Mouse (Mus musculus): ENCODE data around the gene Cnnm2.

The Cnnm2 gene

DNA sequence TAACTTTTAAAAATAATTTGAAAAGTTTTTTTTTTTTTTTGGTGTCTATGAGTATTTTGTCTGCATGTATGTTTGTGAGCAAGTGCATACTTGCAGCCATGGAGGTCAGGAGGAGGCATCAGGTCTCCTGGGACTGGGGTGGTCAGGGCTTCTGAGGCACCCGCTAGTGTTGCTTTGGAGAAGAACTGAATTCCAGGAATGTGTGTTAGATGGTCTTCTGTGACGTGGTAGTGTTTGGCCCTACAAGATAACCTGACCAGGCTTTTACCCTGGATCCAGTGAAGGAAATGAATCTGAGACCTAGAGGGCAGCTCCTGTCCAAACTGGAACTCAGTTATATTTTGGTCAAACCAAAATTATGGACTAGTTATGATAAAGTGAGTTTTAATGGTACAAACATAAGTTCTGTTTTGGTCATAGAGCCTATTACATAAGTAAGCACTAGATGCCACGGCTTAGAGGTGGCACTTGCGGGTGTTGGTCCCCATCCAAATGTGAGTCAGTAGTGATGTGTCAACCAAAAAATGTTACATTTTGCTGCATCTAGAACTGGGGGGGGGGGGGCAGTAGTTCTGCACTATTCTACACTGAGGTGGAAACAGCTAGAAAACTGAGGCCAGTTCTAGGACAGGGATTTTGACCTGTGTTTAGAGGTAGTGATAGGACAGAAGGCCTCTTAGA is 38.6 kb downstream of the Cnnm2 start:
- no peak for DNase-seq (ENCODE audit: low read depth, low spot score)

DNA sequence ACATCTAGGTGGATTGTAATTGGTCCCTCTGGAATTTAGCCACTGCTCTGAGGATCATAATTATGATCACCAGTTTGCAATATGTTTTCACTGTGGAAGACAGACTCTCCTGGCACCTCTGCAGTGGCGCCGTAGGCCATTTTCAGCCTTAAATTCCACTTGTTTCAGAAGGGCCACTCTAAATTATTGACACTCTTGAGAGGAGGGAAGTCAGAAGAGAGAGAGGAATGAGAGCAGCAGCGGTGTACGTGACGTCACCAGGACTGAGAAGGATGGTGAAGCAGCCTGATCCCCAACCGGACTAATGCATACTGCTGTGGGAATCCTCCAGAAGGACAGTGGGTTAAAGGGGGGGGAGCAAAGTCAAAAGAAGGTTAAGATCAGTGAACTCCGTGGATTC is 40.1 kb downstream of the Cnnm2 start:
- DNase-seq (ENCODE audit: low read depth, low spot score): no peak

DNA sequence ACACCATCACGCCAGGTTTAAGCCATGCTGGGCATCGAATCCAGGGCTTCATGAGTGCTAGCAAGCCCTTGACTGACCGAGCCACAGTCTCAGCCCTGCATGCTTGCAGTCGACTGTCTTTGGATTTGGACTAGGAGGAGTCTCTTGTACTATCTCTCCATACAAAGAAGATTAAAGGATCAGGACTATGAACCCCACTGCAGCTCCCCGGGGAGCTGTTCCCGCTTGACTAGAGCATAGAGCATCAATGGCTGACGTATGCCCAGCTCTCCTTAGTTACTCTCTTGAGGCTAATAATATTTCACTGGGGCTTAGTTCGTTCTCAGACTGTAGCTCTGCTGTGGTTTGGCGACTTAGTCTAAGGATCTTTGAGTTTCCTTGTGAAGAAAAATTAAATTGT is 40.9 kb downstream of the Cnnm2 start:
- DNase-seq (ENCODE audit: low read depth, low spot score): no peak

- no peak for DNase-seq (ENCODE audit: low read depth, low spot score)
These were observed 42.3 kb downstream of the Cnnm2 start for GRCm38 (mm10) chr19:46803732-46804131.

DNA sequence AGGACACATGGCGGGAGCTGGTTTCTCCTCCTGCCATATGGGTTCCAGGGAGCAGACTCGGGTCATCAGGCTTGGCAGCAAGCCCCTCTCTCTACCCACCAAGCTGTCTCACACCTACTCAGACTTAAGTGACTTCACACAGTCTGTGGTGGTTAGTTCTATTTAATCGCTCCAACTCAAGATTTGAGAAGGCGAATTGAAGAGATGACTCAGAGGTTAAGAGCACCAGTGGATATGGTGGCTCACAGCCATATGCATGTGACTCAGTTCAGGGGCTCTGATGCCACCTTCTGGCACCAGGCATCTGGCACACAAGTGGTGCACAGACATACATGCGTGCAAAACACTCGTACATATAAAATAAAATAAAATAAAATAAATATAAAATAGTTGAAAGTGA is 43.4 kb downstream of the Cnnm2 start:
- no peak for DNase-seq (ENCODE audit: low read depth, low spot score)

DNA sequence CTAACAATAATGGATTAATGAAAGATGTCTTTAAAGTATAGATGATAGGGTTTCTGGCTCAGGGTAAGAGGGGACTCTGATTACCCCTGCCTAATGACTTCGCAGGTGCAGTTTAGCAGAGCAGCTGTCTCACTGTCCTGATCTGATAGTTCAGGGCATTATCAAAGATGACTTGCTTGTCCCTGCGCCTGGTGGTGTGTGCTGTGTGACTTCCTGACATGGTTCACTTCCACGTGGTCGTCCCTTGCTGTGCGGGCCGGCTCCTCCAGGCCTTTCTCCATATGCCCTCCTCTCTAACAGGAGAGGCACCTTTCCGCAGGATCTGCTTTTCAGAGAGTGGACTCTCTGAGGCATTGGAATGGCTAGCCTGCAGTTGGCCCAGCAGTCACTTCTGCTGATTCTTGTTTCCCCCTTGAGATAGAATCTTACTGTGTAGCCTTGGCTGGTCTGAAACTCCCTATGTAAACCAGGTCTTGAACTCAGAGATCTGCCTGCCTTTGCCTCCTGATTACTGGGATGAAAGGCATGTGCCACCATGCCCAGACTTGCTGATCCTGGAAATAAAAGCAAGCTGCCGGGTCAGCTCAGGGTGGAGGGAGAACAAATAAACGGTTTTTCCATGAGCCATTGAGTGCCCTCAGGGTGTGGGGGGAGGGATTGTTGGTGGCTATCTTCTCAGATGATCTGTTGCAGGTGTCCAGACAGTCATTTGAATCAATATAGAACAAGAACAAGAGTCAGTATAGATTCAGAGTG is 44.7 kb downstream of the Cnnm2 start:
- DNase-seq (ENCODE audit: low read depth, low spot score): no peak

DNA sequence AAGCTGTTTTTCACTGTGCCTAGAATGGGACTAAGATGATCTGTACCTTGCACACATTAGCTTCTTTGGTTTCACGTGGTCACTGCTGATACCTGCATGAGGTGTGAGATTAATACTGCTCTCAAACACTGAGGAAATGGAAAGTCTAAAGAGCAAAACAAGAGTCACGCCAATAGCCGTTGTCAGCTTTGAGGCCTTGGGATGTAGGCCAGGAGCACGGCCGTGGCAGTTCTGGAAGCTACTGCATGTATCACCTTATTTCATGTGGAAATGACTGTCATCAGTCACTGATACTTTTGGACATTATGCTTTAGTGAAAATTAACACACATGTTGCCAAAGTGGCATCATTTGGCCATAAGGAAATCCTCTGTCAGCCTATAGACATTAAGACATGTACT is 46.9 kb downstream of the Cnnm2 start:
- no peak for DNase-seq (ENCODE audit: low read depth, low spot score)

DNA sequence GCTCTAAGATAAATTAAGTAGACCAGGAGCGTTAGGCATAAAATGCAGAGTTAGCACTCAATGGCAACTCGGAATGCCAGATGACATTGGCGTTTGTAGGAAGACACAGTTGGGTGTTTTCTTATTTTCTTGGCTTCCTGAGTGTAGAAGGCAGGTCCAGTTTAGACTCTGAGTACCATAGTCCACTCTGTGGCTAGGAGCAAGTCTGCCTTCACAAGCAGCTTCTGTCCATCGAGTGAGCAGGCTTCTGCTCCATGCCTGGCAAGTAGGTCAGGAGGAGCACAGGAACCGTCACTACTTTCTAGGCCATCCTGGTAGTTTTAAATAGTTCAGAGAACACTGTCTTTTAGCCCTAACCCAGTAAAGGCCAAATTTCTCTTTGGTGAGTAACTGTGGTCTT is 47.6 kb downstream of the Cnnm2 start:
- DNase-seq (ENCODE audit: low read depth, low spot score): no peak

- DNase-seq (ENCODE audit: low read depth, low spot score): no peak
These were observed 57.9 kb downstream of the Cnnm2 start for GRCm38 (mm10) chr19:46819276-46819675.

GRCm38 (mm10) chr19:46822491-46822890 is 61.1 kb downstream of the Cnnm2 start:
- no peak for DNase-seq (ENCODE audit: low read depth, low spot score)

GRCm38 (mm10) chr19:46823759-46824158 is 62.4 kb downstream of the Cnnm2 start:
- DNase-seq (ENCODE audit: low read depth, low spot score): no peak

DNA sequence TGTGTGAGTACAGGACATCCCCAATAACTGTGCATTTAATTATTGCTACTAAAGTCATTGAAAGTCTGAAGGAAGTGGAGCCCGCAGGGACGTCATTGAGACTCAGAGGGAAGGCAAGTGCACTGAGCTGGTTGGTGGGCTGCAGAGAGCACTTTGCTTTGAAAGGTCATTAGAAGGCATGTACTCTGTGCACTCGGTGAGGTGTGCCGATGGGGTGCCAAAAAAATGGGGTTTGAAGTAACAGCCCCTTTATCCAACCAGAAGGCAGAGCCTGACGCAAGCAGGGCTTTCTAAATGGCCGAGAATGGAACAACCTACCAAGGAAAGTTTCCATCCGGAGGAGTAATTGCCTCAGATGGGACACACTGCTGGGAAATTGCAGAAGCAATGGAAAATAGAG is 63.5 kb downstream of the Cnnm2 start:
- no peak for DNase-seq (ENCODE audit: low read depth, low spot score)

DNA sequence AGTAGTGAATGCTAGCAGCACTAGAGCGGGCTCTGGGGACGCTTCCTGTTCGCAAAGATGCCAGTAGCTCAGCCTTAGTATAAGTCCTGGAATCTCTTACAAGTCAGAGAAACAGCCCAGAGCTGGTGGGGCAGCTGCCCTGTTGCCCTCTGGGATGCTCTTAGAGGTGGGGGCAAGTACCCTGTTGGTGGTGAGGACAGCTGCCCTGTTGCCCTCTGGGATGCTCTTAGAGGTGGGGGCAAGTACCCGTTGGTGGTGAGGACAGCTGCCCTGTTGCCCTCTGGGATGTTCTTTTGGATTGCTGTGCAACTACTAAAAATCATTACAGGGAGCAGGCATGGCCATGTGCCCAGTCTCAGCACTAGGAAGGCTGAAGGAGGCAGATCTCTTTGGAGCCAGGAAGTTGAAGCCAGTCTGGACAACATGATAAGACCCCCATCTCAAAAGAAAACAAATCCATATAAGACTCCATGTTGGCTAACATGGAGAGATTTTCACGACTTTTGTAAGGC is 66.3 kb downstream of the Cnnm2 start:
- DNase-seq (ENCODE audit: low read depth, low spot score): no peak

DNA sequence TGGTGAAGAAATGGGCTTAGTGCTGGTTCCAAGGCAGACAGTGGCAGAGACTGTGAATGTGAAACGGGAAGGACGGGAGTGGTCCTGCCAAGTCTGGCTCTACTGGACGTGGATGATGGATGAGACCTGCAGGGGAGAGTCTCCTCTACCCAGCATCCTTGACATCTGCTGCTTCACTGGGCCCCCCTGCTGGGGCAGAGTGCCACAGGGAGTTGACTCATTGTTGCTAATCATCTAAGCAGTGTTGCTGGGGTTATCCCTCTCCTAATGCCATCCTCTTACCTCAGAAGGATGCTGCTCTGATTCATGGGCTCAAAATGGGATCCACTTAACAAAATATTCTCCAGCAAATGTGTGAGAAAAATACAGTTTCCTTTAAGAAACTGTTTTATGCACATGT is 67.6 kb downstream of the Cnnm2 start:
- no peak for DNase-seq (ENCODE audit: low read depth, low spot score)

DNA sequence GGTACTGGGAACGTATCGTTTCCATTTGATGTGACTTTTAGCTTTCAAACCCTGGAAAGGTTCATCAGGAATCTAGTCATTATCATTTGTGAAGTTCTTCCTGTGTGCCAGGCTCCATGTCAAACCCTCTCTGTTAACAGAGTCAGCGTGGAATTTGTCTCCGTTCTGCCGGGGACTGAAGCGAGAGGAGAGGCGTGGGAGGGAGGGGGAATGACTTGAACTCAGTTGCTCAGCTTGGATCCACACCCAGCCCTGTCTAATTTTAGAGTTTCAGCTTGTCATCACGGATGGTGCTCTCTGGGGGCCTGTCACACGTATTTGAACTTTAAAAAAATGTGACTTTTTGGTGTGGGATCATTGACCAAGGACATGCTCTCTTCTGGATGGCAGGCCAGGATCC is 70.0 kb downstream of the Cnnm2 start:
- no peak for DNase-seq (ENCODE audit: low read depth, low spot score)

GRCm38 (mm10) chr19:46834301-46834700 is 72.9 kb downstream of the Cnnm2 start:
- DNase-seq (ENCODE audit: low read depth, low spot score): no peak

DNA sequence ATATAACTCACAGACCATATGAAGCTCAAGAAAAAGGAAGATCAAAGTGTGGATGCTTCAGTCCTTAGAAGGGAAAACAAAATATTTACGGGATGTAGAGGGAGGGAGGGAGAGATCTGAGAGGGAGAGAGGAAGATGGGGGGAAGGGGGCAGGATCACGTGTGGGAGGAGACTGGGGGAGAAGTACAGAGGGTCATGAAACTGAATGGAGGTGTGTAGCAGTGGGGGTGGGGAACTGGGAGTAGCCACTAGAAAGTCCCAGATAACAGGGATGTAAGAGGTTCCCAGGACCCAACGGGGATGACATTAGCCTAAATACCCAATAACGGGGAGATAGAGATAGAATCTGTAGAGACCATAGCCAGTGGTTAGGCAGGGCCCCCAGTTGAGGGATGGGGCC is 73.9 kb downstream of the Cnnm2 start:
- no peak for DNase-seq (ENCODE audit: low read depth, low spot score)

- DNase-seq (ENCODE audit: low read depth, low spot score): no peak
These were observed 74.7 kb downstream of the Cnnm2 start for GRCm38 (mm10) chr19:46836085-46836484.

DNA sequence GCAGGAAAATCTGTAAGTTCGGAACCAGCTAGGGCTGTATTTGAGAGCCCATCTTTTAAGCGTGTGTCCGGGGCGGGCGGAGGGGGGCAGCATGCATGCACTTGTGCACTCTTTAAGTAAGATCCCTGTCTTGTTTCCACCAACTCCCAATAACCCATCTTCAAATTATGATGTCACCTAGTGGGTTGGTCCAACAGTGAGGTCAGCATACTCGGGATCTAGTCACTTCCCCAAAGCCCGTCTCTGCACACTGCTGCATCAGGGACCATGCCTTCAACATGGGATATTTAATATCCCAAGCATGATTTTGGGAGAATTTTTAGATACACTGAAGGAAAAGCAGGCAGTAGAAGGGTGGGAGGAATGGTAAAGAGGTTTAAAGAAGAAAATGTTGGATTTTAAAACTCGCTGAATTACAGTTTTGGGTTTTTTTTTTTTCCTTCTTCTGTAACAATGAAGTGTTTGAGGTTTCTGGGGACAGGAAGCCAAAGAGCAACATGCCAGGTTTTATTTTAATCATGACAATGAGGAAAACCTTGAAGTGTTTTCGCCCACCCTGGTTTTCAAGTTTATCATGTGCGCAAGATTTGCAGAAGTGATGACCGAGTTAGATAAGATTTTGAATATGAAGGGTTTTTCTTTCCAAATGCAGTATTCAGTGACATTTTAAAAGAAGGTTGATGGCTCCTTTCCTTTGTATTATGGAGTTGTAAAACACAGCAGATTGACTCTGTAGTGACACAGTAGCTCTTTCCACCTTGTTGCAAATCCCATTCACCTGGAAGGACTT is 76.1 kb downstream of the Cnnm2 start:
- no peak for DNase-seq (ENCODE audit: low read depth, low spot score)

DNA sequence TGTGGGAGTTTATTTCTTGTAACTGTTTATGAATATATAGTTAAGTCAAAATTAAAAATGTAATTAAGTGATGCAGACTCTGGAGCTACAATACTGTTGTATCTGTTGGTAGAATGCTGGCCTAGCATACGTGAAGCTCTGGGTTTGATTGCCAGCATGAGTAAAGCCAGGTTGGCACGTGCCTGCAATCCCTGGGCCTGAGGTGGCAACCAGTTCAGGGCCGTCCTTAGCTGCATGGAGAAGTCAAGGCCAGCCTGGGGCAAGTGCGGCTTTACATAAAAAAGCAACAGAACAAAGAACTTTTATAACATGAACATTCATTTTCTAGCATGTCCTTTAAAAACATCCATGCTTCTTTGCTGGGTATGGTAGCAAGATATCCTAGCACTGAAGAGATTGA is 79.6 kb downstream of the Cnnm2 start:
- no peak for DNase-seq (ENCODE audit: low read depth, low spot score)

DNA sequence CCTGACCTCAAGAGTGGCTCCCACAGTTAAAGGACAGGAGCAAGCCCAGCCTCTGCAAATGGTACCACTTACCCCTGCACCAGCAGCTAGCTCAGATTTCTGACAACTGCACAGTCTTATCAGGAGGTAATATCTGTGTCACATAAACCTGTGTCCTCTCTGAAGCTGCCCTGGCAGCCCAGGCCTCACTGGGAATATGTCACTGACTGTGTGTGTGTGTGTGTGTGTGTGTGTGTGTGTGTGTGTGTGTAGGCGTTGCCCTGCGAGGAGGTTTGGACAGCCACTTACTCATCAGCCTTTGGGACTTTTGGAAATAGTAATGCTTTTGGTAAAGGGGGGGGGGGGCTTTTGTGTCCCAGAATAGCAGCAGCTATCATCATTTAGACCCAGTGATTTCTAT is 81.6 kb downstream of the Cnnm2 start:
- no peak for DNase-seq (ENCODE audit: low read depth, low spot score)

DNA sequence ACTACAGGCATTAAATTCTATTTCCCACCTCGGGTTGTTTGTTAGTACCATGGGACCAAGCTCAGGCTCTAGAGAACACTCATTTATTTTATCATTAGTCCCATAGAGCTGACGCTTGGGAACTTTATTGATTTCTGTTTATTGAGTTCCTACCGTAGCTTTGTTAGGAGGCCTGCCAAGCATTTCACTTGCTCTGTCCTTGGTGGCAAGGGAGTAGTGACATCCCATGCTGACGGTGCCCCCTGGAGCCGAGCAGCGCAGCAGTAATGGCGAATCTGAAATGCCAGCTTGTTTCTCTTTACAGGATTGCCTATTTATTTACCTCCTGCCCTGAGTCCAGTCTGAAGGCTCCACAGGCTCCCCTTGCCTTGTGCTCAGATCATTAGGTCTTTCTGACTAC is 84.7 kb downstream of the Cnnm2 start:
- no peak for DNase-seq (ENCODE audit: low read depth, low spot score)

DNA sequence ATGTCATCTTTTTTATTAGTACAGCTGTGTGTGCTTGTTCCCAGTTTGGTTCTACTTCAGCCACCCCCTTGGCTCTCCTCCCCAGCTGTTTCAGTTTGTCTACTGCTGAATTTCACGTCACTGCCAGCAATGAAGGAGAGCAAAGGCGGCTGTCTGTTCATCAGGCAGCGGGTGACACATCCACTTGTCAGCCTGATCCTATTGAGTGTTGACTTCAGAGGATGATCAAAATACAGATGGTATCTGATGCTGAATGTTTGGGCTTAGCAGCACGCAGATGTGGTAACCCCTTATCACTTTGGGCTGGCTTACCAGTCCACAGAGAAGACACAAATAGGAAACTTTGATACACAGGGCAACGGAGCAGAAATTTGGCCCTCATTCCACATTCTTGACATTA is 85.1 kb downstream of the Cnnm2 start:
- no peak for DNase-seq (ENCODE audit: low read depth, low spot score)
